Mouse (Mus musculus) CH12.LX (cell line): ENCODE measurements at regions not wholly inside any gene's neighbourhood (a gene's known extent, or its start where the extent isn't known, plus 50 kb on each side); places are given as distances from the start of the nearest gene placed in this dataset.

Experiments used
- DNase-seq: peaks from one replicate; pipeline ENCODE4 v3.0.0-alpha.2; 2013; ENCODE audit errors: extremely low read depth
- H3K27ac ChIP-seq: 2 replicates; pipeline ENCODE4 v1.5.1; 2012; ENCODE audit warnings: low read depth, mild to moderate bottlenecking, control low read depth, moderate library complexity; ENCODE audit not compliant: insufficient read depth
- H3K27me3 ChIP-seq: replicated peaks from 2 replicates; pipeline ENCODE3; 2012; ENCODE audit warnings: inconsistent platforms
- H3K36me3 ChIP-seq, 2 experiments: replicated peaks in 1 of 2; 2 replicates each; pipeline versions ENCODE3 to v1.6.1; 2012; ENCODE audit warnings: inconsistent platforms in 1 of 2, low read length in 1 of 2, mild to moderate bottlenecking in 1 of 2, mixed read lengths in 1 of 2, moderate library complexity in 1 of 2; ENCODE audit not compliant: control insufficient read depth in 1 of 2, insufficient read depth in 1 of 2
- H3K4me1 ChIP-seq, 2 experiments: 2 replicates each; pipeline ENCODE4 v1.6.1; 2012; ENCODE audit warnings: inconsistent platforms in 1 of 2, moderate library complexity in 1 of 2; ENCODE audit not compliant: insufficient read depth in 2 of 2, control insufficient read depth in 1 of 2
- H3K4me2 ChIP-seq: 2 replicates; pipeline ENCODE4 v1.6.1; 2012; ENCODE audit warnings: low read depth, mild to moderate bottlenecking, control low read depth; ENCODE audit not compliant: poor library complexity, insufficient read depth, severe bottlenecking
- H3K4me3 ChIP-seq, 3 experiments: fragments of 150-350 bp in 1 of 3; sonication (generic) in 1 of 3; replicated peaks in 1 of 3; 2 replicates each; pipeline versions ENCODE3 to v1.5.1; 2011 to 2012; ENCODE audit warnings: low read depth in 2 of 3, low read length in 2 of 3, mild to moderate bottlenecking in 2 of 3, moderate library complexity in 2 of 3, control low read depth in 1 of 3, improper control_type of control experiment in 1 of 3, inconsistent platforms in 1 of 3, mixed read lengths in 1 of 3; ENCODE audit not compliant: poor library complexity in 1 of 3
- H3K79me2 ChIP-seq: replicated peaks from 2 replicates; pipeline ENCODE4 v1.6.1; 2012; ENCODE audit warnings: mild to moderate bottlenecking, moderate library complexity; ENCODE audit not compliant: control insufficient read depth, poor library complexity, insufficient read depth, severe bottlenecking; ENCODE audit errors: extremely low read depth
- H3K9ac ChIP-seq: 2 replicates; pipeline ENCODE4 v1.6.1; 2012; ENCODE audit warnings: low read depth, mild to moderate bottlenecking, control low read depth, moderate library complexity; ENCODE audit not compliant: insufficient read depth
- H3K9me3 ChIP-seq: replicated peaks from 2 replicates; pipeline ENCODE3; 2012; ENCODE audit warnings: low read length, inconsistent platforms, mixed read lengths
- CHD2 ChIP-seq: IDR thresholded peaks from 2 replicates; pipeline ENCODE4 v1.6.1; 2011; ENCODE audit warnings: low read length, improper control_type of control experiment
- CTCF ChIP-seq, 2 experiments: IDR thresholded peaks in 1 of 2; conservative IDR thresholded peaks in 1 of 2; 2 replicates each; pipeline ENCODE4 v1.5.1; 2011 to 2012; ENCODE audit warnings: low read depth in 2 of 2, low read length in 2 of 2, improper control_type of control experiment in 1 of 2, inconsistent platforms in 1 of 2, mild to moderate bottlenecking in 1 of 2, moderate library complexity in 1 of 2
- E2F4 ChIP-seq: IDR thresholded peaks from 2 replicates; pipeline ENCODE4 v1.6.1; 2011; ENCODE audit warnings: low read depth, low read length, improper control_type of control experiment; ENCODE audit not compliant: insufficient replicate concordance
- ELF1 ChIP-seq: IDR thresholded peaks from 2 replicates; pipeline ENCODE4 v1.6.1; 2014; ENCODE audit warnings: low read depth, mild to moderate bottlenecking, inconsistent platforms, low read length, improper control_type of control experiment
- EP300 ChIP-seq: IDR thresholded peaks from 2 replicates; pipeline ENCODE4 v1.6.1; 2011; ENCODE audit warnings: low read length, improper control_type of control experiment
- ETS1 ChIP-seq: conservative IDR thresholded peaks from 2 replicates; pipeline ENCODE4 v1.6.1; 2012; ENCODE audit warnings: low read depth, mild to moderate bottlenecking, inconsistent platforms, low read length, improper control_type of control experiment, moderate library complexity
- GABPA ChIP-seq: IDR thresholded peaks from 2 replicates; pipeline ENCODE4 v1.6.1; 2012; ENCODE audit warnings: low read depth, low read length, improper control_type of control experiment, inconsistent platforms; ENCODE audit not compliant: insufficient replicate concordance
- JUN ChIP-seq: IDR thresholded peaks from 2 replicates; pipeline ENCODE4 v1.6.1; 2011; ENCODE audit warnings: low read depth, mild to moderate bottlenecking, low read length, improper control_type of control experiment, moderate library complexity; ENCODE audit not compliant: insufficient read depth
- KAT2A ChIP-seq: IDR thresholded peaks from 2 replicates; pipeline ENCODE4 v1.6.1; 2012; ENCODE audit warnings: low read length, improper control_type of control experiment, inconsistent platforms; ENCODE audit not compliant: insufficient replicate concordance
- MAFK ChIP-seq: IDR thresholded peaks from 2 replicates; pipeline ENCODE4 v1.6.1; 2011; ENCODE audit warnings: low read length, improper control_type of control experiment; ENCODE audit not compliant: insufficient replicate concordance
- MAZ ChIP-seq: IDR thresholded peaks from 2 replicates; pipeline ENCODE4 v1.6.1; 2012; ENCODE audit warnings: low read depth, mild to moderate bottlenecking, inconsistent platforms, low read length, improper control_type of control experiment, moderate library complexity
- MXI1 ChIP-seq: IDR thresholded peaks from 2 replicates; pipeline ENCODE4 v1.6.1; 2011; ENCODE audit warnings: mild to moderate bottlenecking, low read depth, low read length, improper control_type of control experiment
- MYC ChIP-seq: IDR thresholded peaks from 2 replicates; pipeline ENCODE4 v1.6.1; 2011; ENCODE audit warnings: low read depth, mild to moderate bottlenecking, improper control_type of control experiment, low read length
- NELFE ChIP-seq: IDR thresholded peaks from 2 replicates; pipeline ENCODE4 v1.6.1; 2011; ENCODE audit warnings: low read depth, low read length, improper control_type of control experiment
- PAX5 ChIP-seq: IDR thresholded peaks from 2 replicates; pipeline ENCODE4 v1.6.1; 2012; ENCODE audit warnings: low read length, inconsistent platforms, mixed read lengths
- POLR2AphosphoS2 ChIP-seq: IDR thresholded peaks from 2 replicates; pipeline ENCODE4 v1.6.1; 2011; ENCODE audit warnings: low read depth, low read length, improper control_type of control experiment
- RCOR1 ChIP-seq: conservative IDR thresholded peaks from 2 replicates; pipeline ENCODE4 v1.6.1; 2012; ENCODE audit warnings: low read depth, mild to moderate bottlenecking, inconsistent platforms, low read length, improper control_type of control experiment
- SIN3A ChIP-seq: IDR thresholded peaks from 2 replicates; pipeline ENCODE4 v1.6.1; 2012; ENCODE audit warnings: low read length, improper control_type of control experiment, inconsistent platforms
- SMC3 ChIP-seq: IDR thresholded peaks from 2 replicates; pipeline ENCODE4 v1.6.1; 2011; ENCODE audit warnings: low read depth, low read length, improper control_type of control experiment
- TCF12 ChIP-seq: IDR thresholded peaks from 2 replicates; pipeline ENCODE4 v1.6.1; 2014; ENCODE audit warnings: low read depth, mild to moderate bottlenecking, inconsistent platforms, low read length, improper control_type of control experiment
- USF2 ChIP-seq: conservative IDR thresholded peaks from 2 replicates; pipeline ENCODE4 v1.6.1; 2011; ENCODE audit warnings: low read depth, low read length, improper control_type of control experiment
- ZKSCAN1 ChIP-seq: IDR thresholded peaks from 2 replicates; pipeline ENCODE4 v1.6.1; 2012; ENCODE audit warnings: low read depth, inconsistent platforms, low read length, improper control_type of control experiment, borderline replicate concordance
- ZMIZ1 ChIP-seq: IDR thresholded peaks from 2 replicates; pipeline ENCODE4 v1.6.1; 2012; ENCODE audit warnings: low read depth, mild to moderate bottlenecking, inconsistent platforms, low read length, improper control_type of control experiment
- ZNF384 ChIP-seq: IDR thresholded peaks from 2 replicates; pipeline ENCODE4 v1.6.1; 2012; ENCODE audit warnings: low read depth, low read length, improper control_type of control experiment, inconsistent platforms
- dilution Hi-C: fragments of 300-500 bp; cut with MboI; formaldehyde crosslinking; loops from 2 replicates; pipeline ENCODE4 v1.14.3; 2020; ENCODE audit warnings: low sequenced_read_pairs; ENCODE audit not compliant: extremely low pct_unique_long_range_greater_than_20kb, extremely low pct_ligation_motif_present
- in situ Hi-C: fragments of 300-500 bp; cut with MboI; formaldehyde crosslinking; loops from 3 replicates; pipeline ENCODE4 v1.14.3; 2019; ENCODE audit warnings: low sequenced_read_pairs, low pct_ligation_motif_present, low pct_unique_long_range_greater_than_20kb, mixed read lengths

DNA sequence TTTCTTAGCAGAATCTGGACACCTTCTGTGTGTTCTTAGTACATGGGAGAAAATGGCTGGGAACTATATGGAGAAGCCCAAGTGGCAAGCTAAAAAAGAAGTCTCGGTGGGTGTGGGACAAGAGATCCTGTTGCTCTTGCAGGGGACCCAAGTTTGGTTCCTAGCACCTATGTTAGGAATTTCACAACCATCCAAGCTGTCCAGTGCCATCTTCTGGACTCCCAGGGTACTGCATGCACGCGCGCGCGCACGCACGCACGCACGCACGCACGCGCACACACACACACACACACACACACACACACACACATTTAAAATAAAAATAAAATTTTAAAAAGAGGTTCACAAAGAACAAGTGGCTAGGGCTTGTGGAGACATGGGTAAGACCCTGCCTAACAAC, 94.1 kb downstream of the Cmc2 start:
- no peak for DNase-seq
- dilution Hi-C loops, result no loop called here
- H3K4me3 ChIP-seq, result no peak overlapping the region
- no peaks in the 10 kb centered on the region for H3K36me3 ChIP-seq
- no peak overlapping the region for H3K9ac ChIP-seq
- H3K4me2 ChIP-seq, result no peak overlapping the region
- H3K79me2 ChIP-seq, result no peaks in the 10 kb centered on the region
- in situ Hi-C loops, result no loop called here
- H3K9me3 ChIP-seq, result peaks cover 4% of the 10 kb centered on the region
- no peak for TF ChIP-seq CHD2
- no peak for TF ChIP-seq ZKSCAN1
- no peak for TF ChIP-seq CTCF (conservative IDR thresholded peaks at IDR 0.05 in 1 of 2, IDR thresholded peaks at IDR 0.05 in 1 of 2; ENCODE audit: low read depth in 2 of 2, low read length in 2 of 2)
- no peak for TF ChIP-seq MAZ
- no peak for TF ChIP-seq MYC
- TF ChIP-seq, all 38 proteins: peak for 0
- H3K27ac ChIP-seq, result no peak overlapping the region
- peaks cover 0 to 6% of the 10 kb centered on the region in 2 experiments; a peak in 1 of 4 replicates for H3K4me1 ChIP-seq
- no peaks in the 10 kb centered on the region for H3K27me3 ChIP-seq

DNA sequence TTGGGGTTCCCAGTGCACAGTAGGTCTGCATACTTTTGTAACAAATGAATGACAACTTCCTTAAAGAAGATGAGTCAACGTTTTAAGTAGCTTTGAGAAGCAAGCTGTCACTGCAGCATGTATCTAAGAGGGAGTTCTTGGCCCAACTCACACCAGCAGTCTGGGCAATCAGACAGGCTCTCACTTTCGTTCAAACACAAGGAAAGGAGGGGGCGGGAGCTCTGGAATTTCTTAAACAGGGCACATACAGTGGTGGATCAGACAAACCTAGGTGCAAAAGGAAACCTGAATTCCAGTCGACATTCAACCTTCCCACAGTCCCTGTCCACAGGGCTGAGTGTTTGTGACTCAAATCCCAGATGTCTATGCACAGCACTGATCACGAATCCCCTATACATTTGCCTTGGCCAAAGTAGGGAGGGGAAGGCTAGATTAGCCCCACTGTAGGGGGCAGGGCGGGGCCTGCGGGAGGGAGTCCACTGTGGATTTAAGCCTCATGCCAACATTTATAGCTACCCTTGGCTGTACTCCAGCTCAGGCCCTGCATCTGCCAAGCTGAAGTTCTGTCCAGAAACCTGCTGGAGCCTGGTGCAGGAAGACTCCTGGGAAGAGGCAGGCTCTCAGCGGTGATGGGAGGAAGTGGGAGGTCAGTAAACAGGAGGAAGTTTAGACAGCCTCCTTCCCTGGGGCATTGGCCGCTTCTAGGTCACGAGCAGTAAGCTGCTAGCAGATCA, 81.5 kb upstream of the Cdyl2 start:
- Histone ChIP-seq H3K36me3 (no peaks in the 10 kb centered on the region), H3K27me3 (no peaks in the 10 kb centered on the region), H3K79me2 (no peaks in the 10 kb centered on the region), H3K9me3 (no peaks in the 10 kb centered on the region), H3K9ac (no peak overlapping the region), H3K4me2 (no peak overlapping the region), H3K4me3 (no peak overlapping the region), H3K4me1 (peaks cover 0 to 5% of the 10 kb centered on the region in 2 experiments; a peak in 1 of 4 replicates), H3K27ac (no peak overlapping the region)
- no peak for DNase-seq
- in situ Hi-C loops, result no loop called here
- dilution Hi-C loops, result no loop called here
- TF ChIP-seq ZNF384 (no peak), MAZ (no peak), POLR2AphosphoS2 (no peak), GABPA (no peak), SMC3 (no peak), PAX5 (no peak), CTCF (conservative IDR thresholded peaks at IDR 0.05 in 1 of 2, IDR thresholded peaks at IDR 0.05 in 1 of 2; ENCODE audit: low read depth in 2 of 2, low read length in 2 of 2) (no peak), TCF12 (no peak), MXI1 (no peak)

DNA sequence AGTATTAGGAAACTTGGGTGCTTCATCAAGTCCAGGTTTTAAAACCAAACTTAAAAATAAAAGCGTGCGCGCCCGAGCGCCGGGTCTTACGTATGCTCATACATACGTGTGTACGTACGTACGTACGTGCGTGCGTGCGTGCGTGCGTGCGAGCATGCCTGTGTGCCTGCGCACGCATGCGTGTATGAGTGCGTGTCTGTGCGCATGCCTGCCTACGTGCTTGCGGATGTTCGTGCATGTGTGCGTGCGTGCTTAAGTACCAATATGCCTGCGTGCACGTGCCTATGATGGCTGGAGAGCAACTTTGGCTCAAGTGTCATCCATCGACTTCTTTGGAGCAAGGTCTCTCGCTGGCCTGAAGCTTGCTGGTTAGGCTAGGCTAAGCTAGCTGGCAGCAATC, 68.5 kb upstream of the Cdyl2 start:
- TF ChIP-seq CHD2 (no peak), MAFK (no peak), ETS1 (no peak), USF2 (no peak), NELFE (no peak), ZMIZ1 (no peak), TCF12 (no peak), PAX5 (no peak), ZNF384 (no peak), KAT2A (no peak), EP300 (no peak), MYC (no peak), SMC3 (no peak), JUN (no peak), SIN3A (no peak), RCOR1 (no peak), E2F4 (no peak), ELF1 (no peak)
- no peak overlapping the region for H3K9ac ChIP-seq
- DNase-seq, result no peak
- H3K9me3 ChIP-seq, result peaks cover 22% of the 10 kb centered on the region
- no peaks in the 10 kb centered on the region for H3K27me3 ChIP-seq
- dilution Hi-C loops, result no loop called here
- in situ Hi-C loops, result no loop called here
- peak overlapping the region in 1 of 3 experiments; percentile 46 for H3K4me3 ChIP-seq
- H3K36me3 ChIP-seq, result no peaks in the 10 kb centered on the region
- H3K4me2 ChIP-seq, result no peak overlapping the region
- H3K79me2 ChIP-seq, result no peaks in the 10 kb centered on the region
- H3K27ac ChIP-seq, result peak overlapping the region; percentile 59; the same call in 1 of the 2 replicates
- H3K4me1 ChIP-seq, result peaks cover 4 to 23% of the 10 kb centered on the region in 2 experiments
